Mouse (Mus musculus) neural tube, embryonic 14.5 days (tissue): ENCODE results near the gene Abcc2. TPM values are rescaled to one million over a fixed set of nuclear protein-coding genes. Genes with fewer than 3 reads are reported as not detected.

Experiments
- ATAC-seq: fragments of 200-750 bp; cut with Nextera tagmentation; 2 replicates; pipeline ENCODE4 v1.8.0; 2017; ENCODE audit warnings: low read depth, mild to moderate bottlenecking, moderate TSS enrichment, moderate library complexity
- H3K27ac ChIP-seq: fragments of 300-500 bp; sonication (generic); 2 replicates; pipeline ENCODE4 v1.5.1; 2014; ENCODE audit warnings: low read depth, mild to moderate bottlenecking, control low read depth, low read length, moderate library complexity, mixed read lengths
- H3K27me3 ChIP-seq: fragments of 300-500 bp; sonication (generic); 2 replicates; pipeline ENCODE4 v1.6.1; 2014; ENCODE audit warnings: low read length; ENCODE audit not compliant: control insufficient read depth, insufficient read depth
- H3K36me3 ChIP-seq: fragments of 300-500 bp; sonication (generic); 2 replicates; pipeline ENCODE4 v1.6.1; 2014; ENCODE audit warnings: low read length, mixed read lengths; ENCODE audit not compliant: control insufficient read depth, insufficient read depth
- H3K4me1 ChIP-seq: fragments of 300-500 bp; sonication (generic); 2 replicates; pipeline ENCODE4 v1.6.1; 2014; ENCODE audit warnings: low read length; ENCODE audit not compliant: control insufficient read depth, insufficient read depth
- H3K4me2 ChIP-seq: fragments of 300-500 bp; sonication (generic); 2 replicates; pipeline ENCODE4 v1.6.1; 2014; ENCODE audit warnings: mild to moderate bottlenecking, low read depth, low read length, control low read depth
- H3K4me3 ChIP-seq: fragments of 300-500 bp; sonication (generic); 2 replicates; pipeline ENCODE4 v1.5.1; 2014; ENCODE audit warnings: low read depth, low read length, control low read depth, mixed read lengths
- H3K9ac ChIP-seq: fragments of 300-500 bp; sonication (generic); replicated peaks from 2 replicates; pipeline ENCODE4 v1.6.1; 2014; ENCODE audit warnings: low read depth, mild to moderate bottlenecking, control low read depth, low read length, mixed read lengths
- H3K9me3 ChIP-seq: fragments of 300-500 bp; sonication (generic); 2 replicates; pipeline ENCODE4 v1.6.1; 2016; ENCODE audit warnings: low read length; ENCODE audit not compliant: control insufficient read depth
- WGBS: fragments of 180-500 bp; shearing (Covaris S2); extraction: QIAGEN DNeasy Blood & Tissue Kit; methylation state at CpG from one replicate; pipeline ENCODE4 v1.1.7; 2014; 5-methylcytosine and 5-hydroxymethylcytosine counted together
- polyA plus RNA-seq: library from polyadenylated mRNA; unstranded; fragments of >200 nt; fragmentation: Nextera tagmentation; extraction: Ambion mirVana; gene quantifications from 2 replicates; pipeline ENCODE4 v1.2.1, GENCODE M21; 2014

Abcc2 gene
- polyA plus RNA-seq, 1 experiment from 2014 or later, result 0.24 TPM

GRCm38 (mm10) chr19:43754872-43755271 lies 27.1 kb upstream of the Abcc2 start:
- Histone ChIP-seq H3K36me3 (no peaks in the 10 kb centered on the region), H3K4me2 (no peak overlapping the region), H3K9me3 (no peaks in the 10 kb centered on the region), H3K27me3 (no peaks in the 10 kb centered on the region), H3K4me1 (no peaks in the 10 kb centered on the region), H3K27ac (no peak overlapping the region), H3K4me3 (no peak overlapping the region), H3K9ac (no peak overlapping the region)
- WGBS, result 76% methylated on average over 2 of the region's 2 CpGs
- no peak for ATAC-seq

GRCm38 (mm10) chr19:43760504-43760903 lies 21.5 kb upstream of the Abcc2 start:
- 26% methylated on average over 6 of the region's 6 CpGs for WGBS
- Histone ChIP-seq H3K27me3 (no peaks in the 10 kb centered on the region), H3K9me3 (no peaks in the 10 kb centered on the region), H3K4me3 (no peak overlapping the region), H3K9ac (no peak overlapping the region), H3K4me1 (no peaks in the 10 kb centered on the region), H3K4me2 (no peak overlapping the region), H3K27ac (no peak overlapping the region), H3K36me3 (no peaks in the 10 kb centered on the region)
- no peak for ATAC-seq

GRCm38 (mm10) chr19:43761543-43762256 lies 20.3 kb upstream of the Abcc2 start:
- Histone ChIP-seq H3K27me3 (no peaks in the 10 kb centered on the region), H3K9ac (no peak overlapping the region), H3K4me1 (no peaks in the 10 kb centered on the region), H3K4me3 (no peak overlapping the region), H3K36me3 (no peaks in the 10 kb centered on the region), H3K4me2 (no peak overlapping the region), H3K27ac (no peak overlapping the region), H3K9me3 (no peaks in the 10 kb centered on the region)
- no peak for ATAC-seq

- Histone ChIP-seq H3K27ac (no peak overlapping the region), H3K36me3 (no peaks in the 10 kb centered on the region), H3K4me3 (no peak overlapping the region), H3K4me2 (no peak overlapping the region), H3K9ac (no peak overlapping the region), H3K27me3 (no peaks in the 10 kb centered on the region), H3K9me3 (no peaks in the 10 kb centered on the region), H3K4me1 (no peaks in the 10 kb centered on the region)
- 78% methylated on average over 2 of the region's 2 CpGs for WGBS
- no peak for ATAC-seq
Measured at GRCm38 (mm10) chr19:43762410-43762809, 19.6 kb upstream of the Abcc2 start.

GRCm38 (mm10) chr19:43766451-43766850 lies 15.5 kb upstream of the Abcc2 start:
- Histone ChIP-seq H3K9me3 (no peaks in the 10 kb centered on the region), H3K9ac (no peak overlapping the region), H3K4me3 (no peak overlapping the region), H3K27me3 (no peaks in the 10 kb centered on the region), H3K36me3 (0 out of 2 replicates have a peak, but pooled peaks cover 3% of the 10 kb centered on the region), H3K27ac (no peak overlapping the region), H3K4me1 (no peaks in the 10 kb centered on the region), H3K4me2 (no peak overlapping the region)
- WGBS, result 86% methylated on average over 5 of the region's 5 CpGs
- no peak for ATAC-seq

GRCm38 (mm10) chr19:43767549-43768322 lies 14.3 kb upstream of the Abcc2 start:
- ATAC-seq, result no peak
- no peaks in the 10 kb centered on the region for H3K9me3 ChIP-seq
- WGBS, result 65% methylated on average over 9 of the region's 9 CpGs
- no peak overlapping the region for H3K4me2 ChIP-seq
- no peak overlapping the region for H3K4me3 ChIP-seq
- H3K27ac ChIP-seq, result no peak overlapping the region
- H3K4me1 ChIP-seq, result no peaks in the 10 kb centered on the region
- no peaks in the 10 kb centered on the region for H3K27me3 ChIP-seq
- no peak overlapping the region for H3K9ac ChIP-seq
- 0 out of 2 replicates have a peak, but pooled peaks cover 3% of the 10 kb centered on the region for H3K36me3 ChIP-seq

GRCm38 (mm10) chr19:43769366-43769960 lies 12.5 kb upstream of the Abcc2 start:
- no peak for ATAC-seq
- no peak overlapping the region for H3K27ac ChIP-seq
- H3K9ac ChIP-seq, result no peak overlapping the region
- no peaks in the 10 kb centered on the region for H3K9me3 ChIP-seq
- WGBS, result 86% methylated on average over 5 of the region's 5 CpGs
- 0 out of 2 replicates have a peak, but pooled peaks cover 3% of the 10 kb centered on the region for H3K36me3 ChIP-seq
- H3K4me1 ChIP-seq, result no peaks in the 10 kb centered on the region
- no peak overlapping the region for H3K4me2 ChIP-seq
- no peaks in the 10 kb centered on the region for H3K27me3 ChIP-seq
- H3K4me3 ChIP-seq, result no peak overlapping the region

GRCm38 (mm10) chr19:43770584-43770983 lies 11.4 kb upstream of the Abcc2 start:
- no peak for ATAC-seq
- 0 out of 2 replicates have a peak, but pooled peaks cover 3% of the 10 kb centered on the region for H3K36me3 ChIP-seq
- 92% methylated on average over 4 of the region's 4 CpGs for WGBS
- H3K4me2 ChIP-seq, result no peak overlapping the region
- H3K4me1 ChIP-seq, result no peaks in the 10 kb centered on the region
- H3K27me3 ChIP-seq, result no peaks in the 10 kb centered on the region
- no peak overlapping the region for H3K9ac ChIP-seq
- H3K27ac ChIP-seq, result no peak overlapping the region
- H3K4me3 ChIP-seq, result no peak overlapping the region
- H3K9me3 ChIP-seq, result no peaks in the 10 kb centered on the region

GRCm38 (mm10) chr19:43771499-43771969 lies 10.5 kb upstream of the Abcc2 start:
- Histone ChIP-seq H3K4me2 (no peak overlapping the region), H3K4me1 (no peaks in the 10 kb centered on the region), H3K27ac (no peak overlapping the region), H3K27me3 (no peaks in the 10 kb centered on the region), H3K4me3 (no peak overlapping the region), H3K36me3 (0 out of 2 replicates have a peak, but pooled peaks cover 3% of the 10 kb centered on the region), H3K9ac (no peak overlapping the region), H3K9me3 (no peaks in the 10 kb centered on the region)
- no peak for ATAC-seq
- WGBS, result 89% methylated on average over 5 of the region's 5 CpGs
